Mouse (Mus musculus) kidney, embryonic 16.5 days (tissue): ENCODE measurements at regions not wholly inside any gene's neighbourhood (a gene's known extent, or its start where the extent isn't known, plus 50 kb on each side); places are given as distances from the start of the nearest gene placed in this dataset.
A peak's percentile ranks its signal among the peaks of the same experiment; 100 is the strongest.

Experiments used
- ATAC-seq: fragments of 200-750 bp; cut with Nextera tagmentation; 2 replicates; pipeline ENCODE4 v1.8.0; 2017; ENCODE audit warnings: moderate TSS enrichment; ENCODE audit not compliant: low FRiP score, low TSS enrichment
- H3K27ac ChIP-seq: fragments of 300-500 bp; sonication (generic); 2 replicates; pipeline ENCODE4 v1.5.1; 2014; ENCODE audit warnings: low read length
- H3K27me3 ChIP-seq: fragments of 300-500 bp; sonication (generic); 2 replicates; pipeline ENCODE4 v1.6.1; 2014; ENCODE audit warnings: low read length, control low read depth, mixed read lengths; ENCODE audit not compliant: insufficient read depth
- H3K36me3 ChIP-seq: fragments of 300-500 bp; sonication (generic); 2 replicates; pipeline ENCODE4 v1.6.1; 2014; ENCODE audit warnings: low read length, control low read depth, mixed read lengths; ENCODE audit not compliant: insufficient read depth
- H3K4me1 ChIP-seq: fragments of 300-500 bp; sonication (generic); 2 replicates; pipeline ENCODE4 v1.6.1; 2014; ENCODE audit warnings: low read length, control low read depth, mixed read lengths; ENCODE audit not compliant: insufficient read depth
- H3K4me2 ChIP-seq: fragments of 300-500 bp; sonication (generic); replicated peaks from 2 replicates; pipeline ENCODE4 v1.6.1; 2014; ENCODE audit warnings: low read depth, low read length
- H3K4me3 ChIP-seq: fragments of 300-500 bp; sonication (generic); 2 replicates; pipeline ENCODE4 v1.5.1; 2014; ENCODE audit warnings: mild to moderate bottlenecking, low read length
- H3K9ac ChIP-seq: fragments of 300-500 bp; sonication (generic); replicated peaks from 2 replicates; pipeline ENCODE4 v1.6.1; 2014; ENCODE audit warnings: low read length
- H3K9me3 ChIP-seq: fragments of 300-500 bp; sonication (generic); 2 replicates; pipeline ENCODE4 v1.6.1; 2016; ENCODE audit warnings: low read length, control low read depth
- WGBS: fragments of 180-500 bp; shearing (Covaris S2); extraction: QIAGEN DNeasy Blood & Tissue Kit; methylation state at CpG from one replicate; pipeline ENCODE4 v1.1.7; 2014; 5-methylcytosine and 5-hydroxymethylcytosine counted together

GRCm38 (mm10) chr3:52711133-52711532 lies 305.9 kb downstream of the Cog6 start:
- no peaks in the 10 kb centered on the region for H3K4me1 ChIP-seq
- no peak overlapping the region for H3K4me3 ChIP-seq
- H3K9ac ChIP-seq = no peak overlapping the region
- H3K4me2 ChIP-seq = no peak overlapping the region
- H3K27me3 ChIP-seq = no peaks in the 10 kb centered on the region
- no peak overlapping the region for H3K27ac ChIP-seq
- H3K9me3 ChIP-seq = no peaks in the 10 kb centered on the region
- WGBS = 42% methylated on average over 9 of the region's 9 CpGs
- peak; percentile 63 for ATAC-seq
- no peaks in the 10 kb centered on the region for H3K36me3 ChIP-seq

GRCm38 (mm10) chr3:52708746-52709145 lies 308.3 kb downstream of the Cog6 start:
- Histone ChIP-seq H3K27ac (no peak overlapping the region), H3K9ac (no peak overlapping the region), H3K9me3 (no peaks in the 10 kb centered on the region), H3K36me3 (no peaks in the 10 kb centered on the region), H3K4me3 (no peak overlapping the region), H3K4me2 (no peak overlapping the region), H3K27me3 (no peaks in the 10 kb centered on the region), H3K4me1 (no peaks in the 10 kb centered on the region)
- no peak for ATAC-seq
- 78% methylated on average over 3 of the region's 3 CpGs for WGBS

GRCm38 (mm10) chr3:52708301-52708700 lies 308.7 kb downstream of the Cog6 start:
- Histone ChIP-seq H3K27ac (no peak overlapping the region), H3K9me3 (no peaks in the 10 kb centered on the region), H3K9ac (no peak overlapping the region), H3K36me3 (no peaks in the 10 kb centered on the region), H3K27me3 (no peaks in the 10 kb centered on the region), H3K4me2 (no peak overlapping the region), H3K4me3 (no peak overlapping the region), H3K4me1 (no peaks in the 10 kb centered on the region)
- 77% methylated on average over 1 of the region's 1 CpGs for WGBS
- ATAC-seq = no peak

- ATAC-seq = no peak
These were observed 310.4 kb downstream of the Cog6 start for GRCm38 (mm10) chr3:52706626-52707025.

GRCm38 (mm10) chr3:52703751-52704150 lies 313.3 kb downstream of the Cog6 start:
- H3K4me2 ChIP-seq = no peak overlapping the region
- no peak overlapping the region for H3K4me3 ChIP-seq
- no peaks in the 10 kb centered on the region for H3K27me3 ChIP-seq
- WGBS = 92% methylated on average over 6 of the region's 6 CpGs
- ATAC-seq = no peak
- H3K9me3 ChIP-seq = no peaks in the 10 kb centered on the region
- no peaks in the 10 kb centered on the region for H3K36me3 ChIP-seq
- no peak overlapping the region for H3K9ac ChIP-seq
- H3K27ac ChIP-seq = no peak overlapping the region
- no peaks in the 10 kb centered on the region for H3K4me1 ChIP-seq

More at GRCm38 (mm10) chr3:52706626-52707025, 310.4 kb downstream of the Cog6 start:
- Histone ChIP-seq H3K4me1 (no peaks in the 10 kb centered on the region), H3K9me3 (no peaks in the 10 kb centered on the region), H3K27ac (no peak overlapping the region), H3K4me2 (no peak overlapping the region), H3K9ac (no peak overlapping the region), H3K36me3 (no peaks in the 10 kb centered on the region), H3K27me3 (no peaks in the 10 kb centered on the region), H3K4me3 (no peak overlapping the region)
- WGBS = 91% methylated on average over 2 of the region's 2 CpGs

- peaks cover 4% of the 10 kb centered on the region; the same call in 1 of the 2 replicates for H3K9me3 ChIP-seq
- H3K9ac ChIP-seq = no peak overlapping the region
- H3K4me3 ChIP-seq = no peak overlapping the region
- no peak overlapping the region for H3K27ac ChIP-seq
- no peaks in the 10 kb centered on the region for H3K27me3 ChIP-seq
- 76% methylated on average over 4 of the region's 4 CpGs for WGBS
- H3K36me3 ChIP-seq = no peaks in the 10 kb centered on the region
- H3K4me1 ChIP-seq = no peaks in the 10 kb centered on the region
- H3K4me2 ChIP-seq = no peak overlapping the region
- no peak for ATAC-seq
These were observed 314.1 kb downstream of the Cog6 start for GRCm38 (mm10) chr3:52702962-52703361.

GRCm38 (mm10) chr3:52701601-52702000 lies 315.4 kb downstream of the Cog6 start:
- 89% methylated on average over 3 of the region's 3 CpGs for WGBS
- H3K9ac ChIP-seq = no peak overlapping the region
- no peak overlapping the region for H3K4me2 ChIP-seq
- no peak for ATAC-seq
- peaks cover 6% of the 10 kb centered on the region; the same call in 1 of the 2 replicates for H3K9me3 ChIP-seq
- H3K4me1 ChIP-seq = no peaks in the 10 kb centered on the region
- H3K4me3 ChIP-seq = no peak overlapping the region
- no peaks in the 10 kb centered on the region for H3K27me3 ChIP-seq
- no peak overlapping the region for H3K27ac ChIP-seq
- no peaks in the 10 kb centered on the region for H3K36me3 ChIP-seq

- no peak overlapping the region for H3K9ac ChIP-seq
- H3K4me2 ChIP-seq = no peak overlapping the region
- H3K36me3 ChIP-seq = no peaks in the 10 kb centered on the region
- WGBS = 69% methylated on average over 2 of the region's 2 CpGs
- no peak for ATAC-seq
- H3K9me3 ChIP-seq = peaks cover 6% of the 10 kb centered on the region; the same call in 1 of the 2 replicates
- H3K4me3 ChIP-seq = no peak overlapping the region
- H3K27me3 ChIP-seq = no peaks in the 10 kb centered on the region
- no peak overlapping the region for H3K27ac ChIP-seq
- no peaks in the 10 kb centered on the region for H3K4me1 ChIP-seq
These were observed 323.2 kb downstream of the Cog6 start for GRCm38 (mm10) chr3:52693813-52694212.

- Histone ChIP-seq H3K4me2 (no peak overlapping the region), H3K4me3 (no peak overlapping the region), H3K36me3 (no peaks in the 10 kb centered on the region), H3K27ac (no peak overlapping the region), H3K9ac (no peak overlapping the region), H3K4me1 (peaks cover 5% of the 10 kb centered on the region; the same call in 1 of the 2 replicates), H3K9me3 (no peaks in the 10 kb centered on the region), H3K27me3 (no peaks in the 10 kb centered on the region)
- ATAC-seq = peak; percentile 54
- WGBS = 35% methylated on average over 9 of the region's 9 CpGs
These were observed 331.4 kb downstream of the Cog6 start for GRCm38 (mm10) chr3:52685434-52686181.

GRCm38 (mm10) chr3:52680824-52681388 lies 336.1 kb downstream of the Cog6 start:
- no peaks in the 10 kb centered on the region for H3K9me3 ChIP-seq
- no peak overlapping the region for H3K4me2 ChIP-seq
- H3K9ac ChIP-seq = no peak overlapping the region
- H3K4me3 ChIP-seq = no peak overlapping the region
- H3K4me1 ChIP-seq = peaks cover 3% of the 10 kb centered on the region; the same call in 1 of the 2 replicates
- H3K27me3 ChIP-seq = no peaks in the 10 kb centered on the region
- no peak for ATAC-seq
- H3K36me3 ChIP-seq = no peaks in the 10 kb centered on the region
- WGBS = 86% methylated on average over 3 of the region's 3 CpGs
- no peak overlapping the region for H3K27ac ChIP-seq
